Mouse (Mus musculus) adrenal gland, postnatal 4 days (tissue): Measurements from ENCODE around the gene Fam169a. TPM values are rescaled to one million over a fixed set of nuclear protein-coding genes. Genes with fewer than 3 reads are reported as not detected.

ENCODE experiments used
- DNase-seq, 2 experiments: peaks; one replicate each; pipeline ENCODE4 v3.0.0; 2021 to 2022; ENCODE audit warnings: low spot score in 2 of 2, mixed read lengths in 2 of 2
- total RNA-seq, 2 experiments: library from RNA; stranded (reverse); gene quantifications; 2 replicates each; pipeline ENCODE4 v1.2.3; 2021

The Fam169a gene
- total RNA-seq, 2 experiments from 2014 or later: 10.0 to 10.4 TPM

- DNase-seq: no peak
Observed at GRCm38 (mm10) chr13:97178943-97179342, 111.9 kb downstream of the Fam169a start.

DNA sequence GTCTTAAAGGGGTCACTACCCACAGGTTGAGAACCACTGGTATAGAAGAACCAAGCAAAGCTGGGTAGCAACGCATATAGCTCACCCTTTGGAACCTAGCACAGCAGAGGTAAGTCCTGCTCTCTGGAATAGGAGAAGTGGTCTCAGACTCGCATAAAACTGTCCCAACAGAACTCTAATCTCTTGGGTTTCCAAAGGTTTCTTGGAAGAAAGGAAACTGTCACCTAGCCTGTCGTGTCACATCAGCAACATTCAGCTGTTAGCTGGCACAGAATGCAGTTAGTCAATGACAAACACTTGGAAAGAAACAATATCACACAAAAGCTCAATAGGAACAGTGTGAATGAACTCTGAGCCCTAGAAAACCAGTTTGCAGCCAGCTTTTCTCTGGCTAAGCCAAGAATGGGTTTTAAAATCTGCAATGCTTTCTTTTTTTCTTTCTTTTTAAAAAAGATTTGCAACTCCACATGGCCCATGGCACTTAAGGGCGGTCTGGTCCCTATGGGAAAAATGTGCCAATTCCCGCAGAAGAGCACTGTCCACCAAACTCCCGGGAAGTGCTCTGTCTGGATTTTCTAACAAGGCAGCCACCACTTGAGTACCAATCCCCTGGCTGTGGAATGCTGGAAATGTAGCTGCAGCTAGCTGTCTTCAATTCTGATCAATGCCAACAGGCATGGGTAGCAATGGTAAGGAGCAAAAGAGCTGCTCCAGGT is 113.2 kb downstream of the Fam169a start:
- no peak for DNase-seq

Other genes starting within 250 kb of the Fam169a start
- 1 to 10 TPM; 1.2 to 1.3 TPM for gene Gcnt4, start 142.6 kb upstream of the Fam169a start, total RNA-seq
- under 1 TPM in 1 of 2 experiments, not detected in 1; 0.36 TPM for gene 1700029F12Rik, start 32.9 kb upstream of the Fam169a start, total RNA-seq
- gene Gm6169, start 32.0 kb downstream of the Fam169a start, total RNA-seq: 10 to 100 TPM in 1 of 2 experiments, 1 to 10 TPM in 1; 2.1 to 26.4 TPM
- 10 to 100 TPM; 30.9 to 33.9 TPM for gene Gfm2, start 70.7 kb downstream of the Fam169a start, total RNA-seq
- 100 to 1,000 TPM; 104 to 107 TPM for gene Nsa2, start 70.7 kb downstream of the Fam169a start, total RNA-seq
- gene Hexb, start 131.1 kb downstream of the Fam169a start, total RNA-seq: 10 to 100 TPM; 30.8 to 38.7 TPM
- gene Enc1, start 173.8 kb downstream of the Fam169a start, total RNA-seq: 10 to 100 TPM; 12.8 to 12.9 TPM